Mouse (Mus musculus): ENCODE results near the gene Stk40. TPM values are rescaled to one million over a fixed set of nuclear protein-coding genes. Genes with fewer than 3 reads are reported as not detected.
A peak's percentile ranks its signal among the peaks of the same experiment; 100 is the strongest.
"Not testable (repeated sequence)": the region's sequence is repeated elsewhere in the genome, so short reads cannot be mapped to it uniquely, and the experiment has no call there.

Stk40 gene
- polyA plus RNA-seq, 1 experiment from 2014 or later: 29.6 TPM

GRCm38 (mm10) chr4:126095622-126096430, 7.9 kb upstream of the Stk40 start:
- not testable (repeated sequence) for H3K4me2 ChIP-seq (ENCODE audit: low read depth, low read length); ATAC-seq (ENCODE audit: insufficient read depth, low FRiP score); H3K27ac ChIP-seq (ENCODE audit: low read length); H3K9me3 ChIP-seq (replicated peaks; ENCODE audit: control insufficient read depth, low read length); H3K9ac ChIP-seq (ENCODE audit: low read length); H3K36me3 ChIP-seq (ENCODE audit: control insufficient read depth, insufficient read depth, low read length); H3K27me3 ChIP-seq (ENCODE audit: control insufficient read depth, insufficient read depth, low read length)
- 57% methylated on average over 14 of the region's 14 CpGs for WGBS
- Histone ChIP-seq H3K4me3 (replicated peaks; ENCODE audit: low read length) (peak overlapping the region; percentile 69), H3K4me1 (ENCODE audit: control insufficient read depth, insufficient read depth, low read length) (peaks cover 13% of the 10 kb centered on the region)

GRCm38 (mm10) chr4:126096464-126097111, 7.2 kb upstream of the Stk40 start, which contains the start of gene Lsm10:
TSS of gene Lsm10 (plus strand) at chr4:126096623.
- WGBS: 2% methylated on average over 37 of the region's 37 CpGs
- peak within 1 kb of the TSS; percentile 76 for H3K4me2 ChIP-seq (ENCODE audit: low read depth, low read length)
- no peaks in the 10 kb centered on the region for H3K9me3 ChIP-seq (replicated peaks; ENCODE audit: control insufficient read depth, low read length)
- no peaks in the 10 kb centered on the region for H3K27me3 ChIP-seq (ENCODE audit: control insufficient read depth, insufficient read depth, low read length)
- H3K4me1 ChIP-seq (ENCODE audit: control insufficient read depth, insufficient read depth, low read length): peaks cover 13% of the 10 kb centered on the region
- H3K27ac ChIP-seq (ENCODE audit: low read length): peak within 1 kb of the TSS; percentile 64
- peak; percentile 99 for ATAC-seq (ENCODE audit: insufficient read depth, low FRiP score)
- H3K36me3 ChIP-seq (ENCODE audit: control insufficient read depth, insufficient read depth, low read length): peaks cover 5% of the 10 kb centered on the region; the same call in 1 of the 2 replicates
- peak within 1 kb of the TSS; percentile 69 for H3K4me3 ChIP-seq (replicated peaks; ENCODE audit: low read length)
- peak within 1 kb of the TSS; percentile 84 for H3K9ac ChIP-seq (ENCODE audit: low read length)

- Histone ChIP-seq H3K4me3 (replicated peaks; ENCODE audit: low read length) (no peak overlapping the region), H3K9me3 (replicated peaks; ENCODE audit: control insufficient read depth, low read length) (no peaks in the 10 kb centered on the region), H3K4me2 (ENCODE audit: low read depth, low read length) (no peak overlapping the region), H3K27ac (ENCODE audit: low read length) (no peak overlapping the region), H3K27me3 (ENCODE audit: control insufficient read depth, insufficient read depth, low read length) (no peaks in the 10 kb centered on the region), H3K9ac (ENCODE audit: low read length) (no peak overlapping the region), H3K4me1 (ENCODE audit: control insufficient read depth, insufficient read depth, low read length) (peaks cover 21% of the 10 kb centered on the region), H3K36me3 (ENCODE audit: control insufficient read depth, insufficient read depth, low read length) (peaks cover 5% of the 10 kb centered on the region; the same call in 1 of the 2 replicates)
- ATAC-seq (ENCODE audit: insufficient read depth, low FRiP score): no peak
- 90% methylated on average over 20 of the region's 20 CpGs for WGBS
Observed at GRCm38 (mm10) chr4:126097711-126098253, 6.0 kb upstream of the Stk40 start.

GRCm38 (mm10) chr4:126099365-126099764, 4.4 kb upstream of the Stk40 start:
- H3K9me3 ChIP-seq (replicated peaks; ENCODE audit: control insufficient read depth, low read length): no peaks in the 10 kb centered on the region
- 85% methylated on average over 3 of the region's 3 CpGs for WGBS
- peak overlapping the region; percentile 49; the same call in 1 of the 2 replicates for H3K27ac ChIP-seq (ENCODE audit: low read length)
- H3K4me1 ChIP-seq (ENCODE audit: control insufficient read depth, insufficient read depth, low read length): peaks cover 25% of the 10 kb centered on the region
- no peaks in the 10 kb centered on the region for H3K27me3 ChIP-seq (ENCODE audit: control insufficient read depth, insufficient read depth, low read length)
- H3K9ac ChIP-seq (ENCODE audit: low read length): no peak overlapping the region
- no peak overlapping the region for H3K4me3 ChIP-seq (replicated peaks; ENCODE audit: low read length)
- H3K36me3 ChIP-seq (ENCODE audit: control insufficient read depth, insufficient read depth, low read length): peaks cover 5% of the 10 kb centered on the region; the same call in 1 of the 2 replicates
- no peak overlapping the region for H3K4me2 ChIP-seq (ENCODE audit: low read depth, low read length)
- ATAC-seq (ENCODE audit: insufficient read depth, low FRiP score): no peak

GRCm38 (mm10) chr4:126100764-126101163, 3.0 kb upstream of the Stk40 start:
- ATAC-seq (ENCODE audit: insufficient read depth, low FRiP score): no peak

GRCm38 (mm10) chr4:126102061-126102841, 1.5 kb upstream of the Stk40 start:
- no peaks in the 10 kb centered on the region for H3K9me3 ChIP-seq (replicated peaks; ENCODE audit: control insufficient read depth, low read length)
- peak overlapping the region; percentile 96 for H3K27ac ChIP-seq (ENCODE audit: low read length)
- 38% methylated on average over 7 of the region's 7 CpGs for WGBS
- H3K4me1 ChIP-seq (ENCODE audit: control insufficient read depth, insufficient read depth, low read length): peaks cover 40% of the 10 kb centered on the region
- peak overlapping the region; percentile 63 for H3K9ac ChIP-seq (ENCODE audit: low read length)
- no peak for ATAC-seq (ENCODE audit: insufficient read depth, low FRiP score)
- peaks cover 5% of the 10 kb centered on the region; the same call in 1 of the 2 replicates for H3K36me3 ChIP-seq (ENCODE audit: control insufficient read depth, insufficient read depth, low read length)
- H3K4me2 ChIP-seq (ENCODE audit: low read depth, low read length): peak overlapping the region; percentile 88
- peak overlapping the region; percentile 82; the same call in 1 of the 2 replicates for H3K4me3 ChIP-seq (replicated peaks; ENCODE audit: low read length)
- H3K27me3 ChIP-seq (ENCODE audit: control insufficient read depth, insufficient read depth, low read length): no peaks in the 10 kb centered on the region

More at GRCm38 (mm10) chr4:126100764-126101163, 3.0 kb upstream of the Stk40 start:
- no peak overlapping the region for H3K4me3 ChIP-seq (replicated peaks; ENCODE audit: low read length)
- no peak overlapping the region for H3K4me2 ChIP-seq (ENCODE audit: low read depth, low read length)
- H3K9me3 ChIP-seq (replicated peaks; ENCODE audit: control insufficient read depth, low read length): no peaks in the 10 kb centered on the region
- H3K27me3 ChIP-seq (ENCODE audit: control insufficient read depth, insufficient read depth, low read length): no peaks in the 10 kb centered on the region
- H3K27ac ChIP-seq (ENCODE audit: low read length): no peak overlapping the region
- 83% methylated on average over 3 of the region's 3 CpGs for WGBS
- H3K9ac ChIP-seq (ENCODE audit: low read length): no peak overlapping the region
- H3K36me3 ChIP-seq (ENCODE audit: control insufficient read depth, insufficient read depth, low read length): peaks cover 5% of the 10 kb centered on the region; the same call in 1 of the 2 replicates
- peaks cover 39% of the 10 kb centered on the region for H3K4me1 ChIP-seq (ENCODE audit: control insufficient read depth, insufficient read depth, low read length)

GRCm38 (mm10) chr4:126103057-126103581, 638 bp upstream of the Stk40 start:
- Histone ChIP-seq H3K4me2 (ENCODE audit: low read depth, low read length) (peak overlapping the region; percentile 88), H3K27me3 (ENCODE audit: control insufficient read depth, insufficient read depth, low read length) (no peaks in the 10 kb centered on the region), H3K27ac (ENCODE audit: low read length) (peak overlapping the region; percentile 96), H3K36me3 (ENCODE audit: control insufficient read depth, insufficient read depth, low read length) (peaks cover 4% of the 10 kb centered on the region; the same call in 1 of the 2 replicates), H3K9me3 (replicated peaks; ENCODE audit: control insufficient read depth, low read length) (no peaks in the 10 kb centered on the region), H3K4me3 (replicated peaks; ENCODE audit: low read length) (peak overlapping the region; percentile 82), H3K4me1 (ENCODE audit: control insufficient read depth, insufficient read depth, low read length) (peaks cover 43% of the 10 kb centered on the region), H3K9ac (ENCODE audit: low read length) (peak overlapping the region; percentile 63)
- peak; percentile 83 for ATAC-seq (ENCODE audit: insufficient read depth, low FRiP score)
- WGBS: 2% methylated on average over 15 of the region's 15 CpGs

- Histone ChIP-seq H3K27me3 (ENCODE audit: control insufficient read depth, insufficient read depth, low read length) (no peaks in the 10 kb centered on the region), H3K9ac (ENCODE audit: low read length) (peak overlapping the region; percentile 91), H3K4me3 (replicated peaks; ENCODE audit: low read length) (peak overlapping the region; percentile 82), H3K27ac (ENCODE audit: low read length) (peak overlapping the region; percentile 62), H3K9me3 (replicated peaks; ENCODE audit: control insufficient read depth, low read length) (no peaks in the 10 kb centered on the region), H3K4me1 (ENCODE audit: control insufficient read depth, insufficient read depth, low read length) (peaks cover 45% of the 10 kb centered on the region), H3K4me2 (ENCODE audit: low read depth, low read length) (peak overlapping the region; percentile 85), H3K36me3 (ENCODE audit: control insufficient read depth, insufficient read depth, low read length) (no peaks in the 10 kb centered on the region)
- 2% methylated on average over 33 of the region's 34 CpGs for WGBS
- ATAC-seq (ENCODE audit: insufficient read depth, low FRiP score): peak; percentile 1; the same call in 1 of the 2 replicates
Observed at GRCm38 (mm10) chr4:126104261-126105075, 711 bp downstream of the Stk40 start.
